Mouse (Mus musculus): Measurements from ENCODE around the gene Teddm1a. TPM values are rescaled to one million over a fixed set of nuclear protein-coding genes. Genes with fewer than 3 reads are reported as not detected.

Gene Teddm1a
- total RNA-seq, 1 experiment from 2014 or later, result not detected

DNA sequence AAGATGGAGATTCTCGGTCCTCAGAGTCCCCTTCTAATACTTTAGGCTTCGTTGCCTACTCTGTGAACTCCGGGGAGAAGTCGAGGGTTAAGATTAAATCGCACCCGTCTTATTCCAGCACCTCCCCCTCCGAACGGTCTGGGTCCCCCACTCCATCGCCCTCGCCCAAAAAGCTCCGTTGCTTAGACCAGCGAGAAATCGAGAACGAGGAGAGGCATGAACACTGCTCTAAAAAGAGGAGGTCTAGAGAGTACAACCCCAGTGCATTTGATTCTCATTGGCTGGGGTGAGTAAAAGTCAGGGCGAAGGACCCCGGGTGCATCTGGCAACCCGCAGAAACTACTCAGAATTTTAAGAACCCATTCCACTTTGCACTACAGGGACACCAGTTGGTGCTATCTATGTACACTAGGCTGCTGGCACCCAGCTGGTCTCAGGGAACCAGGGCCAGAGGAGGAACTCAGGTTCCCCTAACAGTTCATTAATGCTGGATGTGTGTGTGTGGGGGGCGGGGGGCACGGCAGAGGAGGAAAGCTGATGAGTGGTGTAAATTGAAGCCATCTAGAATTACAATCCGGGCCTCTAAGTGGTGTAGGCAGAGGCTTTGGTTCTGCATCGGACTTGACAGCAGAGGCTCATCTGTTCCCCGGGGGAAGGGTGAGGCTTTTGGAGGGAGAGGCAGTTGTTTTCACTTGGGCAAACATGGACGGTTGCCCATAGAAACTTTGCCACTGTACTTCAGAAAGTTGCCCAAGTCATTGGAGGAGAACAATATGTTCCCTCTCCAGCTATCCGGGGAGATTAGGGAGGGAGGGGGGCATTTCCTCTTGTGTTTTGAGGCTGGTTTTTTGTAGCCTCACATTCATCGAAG lies 9.6 kb downstream of the Teddm1a start:
- ATAC-seq (replicated peaks; ENCODE audit: insufficient number of reproducible peaks, low FRiP score, low TSS enrichment, poor library complexity, severe bottlenecking), result no peak

DNA sequence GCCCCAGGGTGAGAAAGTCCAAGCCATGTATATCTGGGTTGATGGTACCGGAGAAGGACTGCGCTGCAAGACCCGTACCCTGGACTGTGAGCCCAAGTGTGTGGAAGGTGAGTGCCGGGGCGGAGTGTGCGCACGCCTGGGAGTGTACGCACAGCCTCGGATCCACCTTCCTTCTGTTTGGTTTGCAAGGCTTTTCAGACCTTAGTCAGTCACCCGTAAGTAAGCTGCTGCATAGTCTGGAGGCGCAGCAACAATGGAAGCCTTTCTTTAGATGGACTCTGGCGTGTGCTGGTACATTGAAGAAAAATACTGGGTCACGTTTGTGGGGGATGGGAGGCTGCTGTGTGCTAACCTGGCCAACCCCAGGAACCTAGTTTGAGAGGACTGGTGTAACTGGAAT lies 11.5 kb downstream of the Teddm1a start:
- ATAC-seq (replicated peaks; ENCODE audit: insufficient number of reproducible peaks, low FRiP score, low TSS enrichment, poor library complexity, severe bottlenecking), result no peak

DNA sequence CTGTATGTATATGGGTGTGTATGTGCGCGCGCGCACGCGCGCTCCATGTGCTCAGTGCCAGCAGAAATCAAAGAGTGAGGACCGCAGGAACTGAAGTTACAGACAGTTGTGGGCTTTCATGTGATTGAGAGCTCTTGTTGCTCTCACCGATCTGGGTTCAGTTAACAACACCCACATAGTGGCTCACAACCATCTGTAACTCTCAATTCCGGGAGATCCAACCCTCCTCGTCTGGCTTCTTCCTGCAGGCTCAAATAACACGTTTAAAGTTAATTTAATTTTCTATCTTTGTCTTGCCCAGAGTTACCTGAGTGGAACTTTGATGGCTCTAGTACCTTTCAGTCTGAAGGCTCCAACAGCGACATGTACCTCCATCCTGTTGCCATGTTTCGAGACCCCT lies 12.7 kb downstream of the Teddm1a start:
- no peak for ATAC-seq (replicated peaks; ENCODE audit: insufficient number of reproducible peaks, low FRiP score, low TSS enrichment, poor library complexity, severe bottlenecking)

DNA sequence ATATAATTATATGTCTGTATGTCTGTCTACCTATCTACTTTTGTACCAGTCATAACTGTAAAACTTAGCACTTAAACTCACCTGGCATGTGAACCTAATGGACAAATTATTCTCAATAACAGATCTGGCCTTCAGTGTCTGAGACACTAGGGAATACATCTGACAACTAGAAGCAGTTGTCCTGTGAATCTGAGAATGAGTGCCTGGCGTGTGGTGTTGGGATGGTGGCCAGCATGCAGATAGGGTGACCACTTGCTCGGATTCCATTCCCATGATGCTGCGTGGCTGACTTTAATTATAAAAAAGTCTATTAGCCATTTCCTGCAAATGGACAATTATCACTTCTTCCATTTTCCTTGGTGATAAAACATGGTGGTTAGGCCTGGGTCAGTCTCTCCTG lies 14.3 kb downstream of the Teddm1a start:
- no peak for ATAC-seq (replicated peaks; ENCODE audit: insufficient number of reproducible peaks, low FRiP score, low TSS enrichment, poor library complexity, severe bottlenecking)

DNA sequence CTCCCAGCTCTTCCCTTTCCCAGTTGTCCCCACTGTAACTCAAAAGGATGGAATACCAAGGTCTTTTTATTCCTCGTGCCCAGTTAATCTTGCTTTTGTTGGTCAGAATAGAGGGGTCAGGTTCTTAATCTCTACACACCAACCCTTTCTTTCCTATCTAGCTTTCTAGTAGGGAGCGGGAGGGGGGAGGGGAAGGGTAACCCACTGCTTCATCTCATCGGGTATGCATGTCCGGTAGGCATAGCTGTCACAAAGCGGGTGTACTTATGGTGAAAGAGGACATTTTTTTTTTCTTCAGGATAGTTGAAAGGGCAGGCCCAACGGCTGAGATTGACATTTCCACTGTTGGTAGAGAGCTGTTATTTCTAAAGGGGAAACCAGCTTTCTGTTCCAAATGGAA lies 16.7 kb downstream of the Teddm1a start:
- ATAC-seq (replicated peaks; ENCODE audit: insufficient number of reproducible peaks, low FRiP score, low TSS enrichment, poor library complexity, severe bottlenecking), result no peak

DNA sequence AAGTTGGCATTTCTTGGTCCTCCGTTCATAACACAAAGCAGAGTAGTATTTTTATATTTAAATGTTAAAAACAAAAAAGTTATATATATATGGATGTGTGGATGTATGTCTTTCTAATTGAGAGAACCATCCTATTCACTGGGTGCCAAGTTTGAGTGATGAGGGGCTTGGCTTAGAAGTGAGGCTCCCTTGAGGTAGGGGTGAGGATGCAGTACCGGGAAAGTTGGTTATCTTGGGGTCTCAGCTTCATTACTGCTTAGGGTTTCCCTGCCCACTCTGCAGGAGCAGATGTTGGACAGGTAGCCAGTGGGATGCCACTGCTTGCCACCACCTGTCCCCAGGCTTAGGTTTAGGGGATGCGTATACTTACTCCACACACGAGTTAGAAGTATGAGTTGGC lies 17.2 kb downstream of the Teddm1a start:
- ATAC-seq (replicated peaks; ENCODE audit: insufficient number of reproducible peaks, low FRiP score, low TSS enrichment, poor library complexity, severe bottlenecking), result no peak

DNA sequence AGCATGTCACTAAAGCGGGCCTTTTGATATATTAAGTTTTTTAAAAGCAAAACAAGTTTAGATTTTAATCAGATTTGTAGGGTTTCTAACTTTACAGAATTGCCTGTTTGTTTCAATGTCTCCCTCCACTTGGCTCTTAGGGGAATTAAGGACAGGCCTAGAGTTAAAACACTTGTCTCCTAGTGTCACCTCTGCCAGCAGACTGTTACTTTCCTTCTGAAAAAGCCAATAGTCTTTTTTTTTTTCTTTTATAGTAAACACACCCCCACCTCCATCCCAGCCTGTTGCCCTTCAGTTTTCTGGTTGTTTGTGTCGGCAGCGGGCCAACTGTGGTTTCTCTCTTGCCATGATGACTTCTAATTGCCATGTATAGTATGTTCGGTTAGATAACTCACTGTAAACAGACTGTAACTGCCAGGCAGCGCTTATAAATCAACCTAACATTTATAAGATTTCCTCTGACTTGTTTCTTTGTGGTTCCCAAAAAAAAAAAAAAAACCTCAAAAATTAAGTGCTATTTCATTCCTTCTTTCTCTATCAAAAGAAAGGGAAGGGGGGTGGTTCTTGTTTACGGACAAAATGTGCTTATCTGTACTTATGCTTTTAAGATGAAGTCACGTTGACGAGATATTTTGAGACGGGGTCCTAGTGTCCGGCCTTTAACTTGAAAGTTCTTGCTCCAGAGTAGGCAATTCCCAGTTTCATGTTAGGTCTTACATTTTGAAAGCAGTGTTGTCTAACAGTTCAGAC lies 17.8 kb downstream of the Teddm1a start:
- ATAC-seq (replicated peaks; ENCODE audit: insufficient number of reproducible peaks, low FRiP score, low TSS enrichment, poor library complexity, severe bottlenecking), result no peak

DNA sequence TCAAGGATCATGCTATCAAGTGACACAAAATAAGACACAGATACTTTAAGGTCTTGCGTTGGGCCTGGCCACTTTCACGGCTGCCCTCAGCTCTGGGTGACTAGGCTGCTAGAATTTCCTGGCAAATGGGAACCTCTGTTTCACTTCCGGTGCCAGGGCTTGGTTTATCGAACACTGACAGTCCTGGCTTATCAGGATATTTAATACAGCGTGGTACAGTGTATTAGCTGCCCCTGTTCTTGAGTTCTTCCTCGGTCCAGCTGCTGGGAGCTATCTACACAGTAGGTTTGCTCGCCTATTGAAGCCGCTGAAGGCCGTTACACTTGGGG lies 18.4 kb downstream of the Teddm1a start:
- ATAC-seq (replicated peaks; ENCODE audit: insufficient number of reproducible peaks, low FRiP score, low TSS enrichment, poor library complexity, severe bottlenecking), result no peak

DNA sequence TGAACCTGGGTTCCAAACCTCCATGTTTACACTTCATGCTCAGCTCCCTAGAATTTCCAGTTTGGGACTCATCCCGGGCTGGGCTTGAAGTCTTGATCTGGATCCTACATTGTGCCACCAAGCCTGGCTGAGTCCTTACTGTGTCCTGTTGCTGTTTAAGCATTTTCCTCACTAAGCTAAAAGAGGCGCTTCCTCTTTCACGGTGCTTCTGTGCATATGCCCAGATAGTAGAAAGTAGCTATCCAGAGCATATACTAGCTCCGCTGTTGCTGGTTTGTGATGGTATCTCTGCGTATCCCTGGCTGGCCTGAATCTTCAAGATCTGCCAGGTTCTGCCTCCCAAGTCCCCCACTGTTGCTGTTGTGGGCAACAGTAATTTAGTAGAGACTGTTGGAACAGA lies 18.9 kb downstream of the Teddm1a start:
- ATAC-seq (replicated peaks; ENCODE audit: insufficient number of reproducible peaks, low FRiP score, low TSS enrichment, poor library complexity, severe bottlenecking), result no peak

DNA sequence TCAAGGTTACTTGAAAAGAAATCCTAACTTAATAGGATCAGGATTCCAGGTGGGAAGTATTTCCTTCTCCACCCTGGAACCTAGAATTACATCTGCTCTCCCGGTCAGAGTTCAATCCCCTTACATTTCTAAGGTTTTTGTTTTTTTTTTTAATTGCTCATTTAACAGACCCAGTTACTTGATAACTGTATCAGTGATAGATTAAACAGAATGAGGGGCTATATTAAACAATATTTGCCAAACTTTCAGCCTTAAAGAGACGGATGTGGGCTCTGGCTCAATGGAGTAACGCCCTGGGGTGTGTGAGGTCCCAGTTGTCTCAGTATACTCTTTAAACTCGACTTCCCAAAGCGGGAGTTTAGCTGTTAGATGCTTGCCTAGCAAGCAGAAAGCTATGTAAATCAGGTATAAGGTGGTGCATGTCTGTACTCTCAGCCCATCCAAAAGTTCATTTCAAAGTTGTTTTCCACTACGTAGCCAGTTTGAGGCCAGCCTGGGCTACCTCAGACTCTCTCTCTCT lies 19.8 kb downstream of the Teddm1a start:
- ATAC-seq (replicated peaks; ENCODE audit: insufficient number of reproducible peaks, low FRiP score, low TSS enrichment, poor library complexity, severe bottlenecking), result no peak

DNA sequence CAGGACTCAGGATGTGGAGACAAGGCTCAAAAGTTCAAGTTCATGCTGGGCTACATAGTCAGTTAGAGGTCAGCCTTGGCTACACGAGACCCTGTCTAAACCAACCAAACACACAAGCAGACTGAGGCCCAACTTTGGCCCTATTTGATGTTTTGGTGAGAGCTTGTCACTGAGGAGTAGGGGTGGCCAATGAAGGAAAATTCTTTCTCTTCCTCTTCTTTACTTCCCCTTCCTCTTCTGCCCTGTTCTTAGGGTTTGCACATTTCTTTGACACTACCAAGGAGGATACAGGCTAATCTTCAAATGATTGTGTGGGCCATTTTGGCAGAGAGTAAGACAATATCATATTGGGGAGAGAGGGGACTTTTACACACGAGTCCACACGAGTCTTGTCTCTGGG lies 22.3 kb downstream of the Teddm1a start:
- peak; percentile 88 for ATAC-seq (replicated peaks; ENCODE audit: insufficient number of reproducible peaks, low FRiP score, low TSS enrichment, poor library complexity, severe bottlenecking)

DNA sequence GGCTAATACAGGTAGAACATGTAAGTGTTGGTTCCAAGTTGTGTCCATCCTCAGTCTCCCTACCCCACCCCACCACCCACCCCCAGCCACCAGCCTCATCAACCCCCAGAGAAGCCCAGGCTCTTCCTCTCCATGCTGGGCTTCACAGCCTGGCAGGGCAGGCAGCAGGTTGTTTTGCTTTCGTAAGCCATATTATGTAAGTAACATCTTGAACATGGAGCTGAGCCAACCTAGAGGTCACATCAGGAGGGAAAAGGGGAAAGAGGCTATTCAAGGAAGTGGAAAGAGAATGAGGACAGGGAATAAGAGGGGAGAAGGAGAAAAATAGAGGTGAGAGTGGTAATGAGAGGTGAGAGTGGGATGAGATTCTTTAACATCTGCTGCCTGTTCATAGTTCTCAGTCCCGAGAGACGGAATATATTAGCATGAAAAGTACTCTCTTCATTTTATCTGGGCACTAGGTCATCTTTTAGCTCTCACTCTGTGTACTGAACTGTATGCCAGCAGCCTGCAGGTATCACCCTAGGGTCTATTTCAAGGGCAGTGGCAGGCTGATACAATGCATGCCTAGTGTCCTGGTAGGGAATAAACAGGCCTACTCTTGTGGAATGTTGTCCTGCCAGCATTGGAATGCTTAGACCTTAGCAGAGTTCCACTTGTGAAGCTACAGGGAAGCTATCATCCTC lies 27.1 kb downstream of the Teddm1a start:
- ATAC-seq (replicated peaks; ENCODE audit: insufficient number of reproducible peaks, low FRiP score, low TSS enrichment, poor library complexity, severe bottlenecking), result no peak

DNA sequence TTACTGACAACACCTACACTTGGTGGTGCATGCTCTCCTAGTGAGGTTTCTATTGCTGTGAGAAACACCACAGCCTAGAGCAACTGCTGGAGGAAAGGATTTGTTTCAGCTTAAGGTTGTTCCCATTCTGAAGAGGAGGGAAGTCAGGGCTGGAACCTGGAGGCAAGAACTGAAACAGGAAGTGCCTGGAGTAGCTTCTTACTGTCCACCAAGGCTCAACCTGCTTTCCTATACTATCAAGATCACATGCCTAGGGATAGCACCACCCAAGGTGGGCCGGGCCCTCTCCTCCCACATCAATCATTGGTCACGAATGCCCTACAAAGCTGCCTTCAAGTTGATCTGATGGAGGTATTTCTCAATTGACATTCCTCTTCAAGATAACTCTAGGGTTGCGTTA lies 30.1 kb downstream of the Teddm1a start:
- ATAC-seq (replicated peaks; ENCODE audit: insufficient number of reproducible peaks, low FRiP score, low TSS enrichment, poor library complexity, severe bottlenecking), result 0 out of 2 replicates have a peak, but pooled peaks have one; percentile 22

DNA sequence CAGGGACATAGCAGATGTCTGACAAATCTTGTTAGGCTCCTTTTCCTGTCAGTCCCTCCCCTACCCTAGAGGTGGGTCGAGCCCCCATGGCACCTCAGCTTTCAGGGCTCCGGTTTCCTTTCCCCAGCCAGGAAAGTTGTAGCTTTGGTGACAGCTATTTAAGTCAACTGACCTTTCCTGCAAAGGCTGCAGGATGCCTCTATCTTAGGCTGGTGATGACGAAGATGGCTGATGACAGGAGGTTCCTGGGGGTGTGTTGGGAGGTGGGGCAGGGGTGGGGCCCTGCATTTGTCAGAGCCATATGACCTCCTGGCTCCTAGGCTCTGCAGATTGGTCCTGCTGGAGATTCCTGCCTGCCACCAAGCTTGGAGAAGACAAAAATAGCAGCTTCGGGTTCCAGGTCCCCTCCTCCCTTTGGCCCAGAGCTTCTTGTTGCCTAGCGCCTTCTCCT lies 31.1 kb downstream of the Teddm1a start:
- no peak for ATAC-seq (replicated peaks; ENCODE audit: insufficient number of reproducible peaks, low FRiP score, low TSS enrichment, poor library complexity, severe bottlenecking)

DNA sequence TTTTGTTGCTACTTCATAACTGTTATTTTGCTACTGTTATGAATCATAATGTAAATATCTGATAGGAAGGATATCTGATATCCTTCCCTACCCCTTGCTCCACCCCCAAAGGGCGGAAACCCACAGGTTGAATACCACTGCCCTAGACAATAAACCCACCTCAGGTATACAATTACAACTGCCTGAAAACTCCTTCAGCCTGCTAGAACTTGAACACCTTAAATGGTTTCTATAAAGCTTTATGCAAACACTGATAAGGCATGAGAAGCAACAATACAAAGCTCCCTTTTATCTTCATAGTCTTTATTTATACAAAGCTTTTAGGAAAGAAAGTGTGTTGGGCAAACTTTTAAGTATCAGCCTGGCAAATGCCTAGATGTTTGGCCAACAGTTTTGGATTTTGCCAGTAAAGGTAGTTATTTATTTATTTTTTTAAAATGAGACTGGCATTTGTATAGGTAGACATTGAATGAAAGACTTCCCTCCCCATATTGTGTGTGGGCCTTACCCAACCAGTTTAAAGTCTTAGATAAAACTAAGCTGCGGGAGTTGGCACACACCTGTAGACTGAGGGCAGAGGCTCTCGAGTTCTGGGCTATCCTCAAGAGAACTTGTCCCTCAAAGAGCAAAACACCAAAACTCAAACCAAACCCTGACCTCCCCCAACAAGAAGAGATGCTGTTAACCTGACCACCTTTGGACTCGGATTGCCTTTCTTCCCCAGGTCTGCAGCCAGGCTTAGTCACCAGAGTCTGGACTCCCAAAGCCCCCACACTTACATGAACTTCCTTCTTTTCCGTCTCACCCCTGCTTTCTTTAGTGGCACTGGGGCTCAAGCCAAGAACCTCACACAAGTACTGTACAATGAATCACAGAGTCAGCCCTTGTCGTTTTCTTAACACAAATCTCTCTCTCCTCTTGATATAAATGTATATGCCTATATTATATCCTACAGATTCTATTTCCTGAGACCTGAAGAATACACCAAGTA lies 33.1 kb downstream of the Teddm1a start:
- no peak for ATAC-seq (replicated peaks; ENCODE audit: insufficient number of reproducible peaks, low FRiP score, low TSS enrichment, poor library complexity, severe bottlenecking)

DNA sequence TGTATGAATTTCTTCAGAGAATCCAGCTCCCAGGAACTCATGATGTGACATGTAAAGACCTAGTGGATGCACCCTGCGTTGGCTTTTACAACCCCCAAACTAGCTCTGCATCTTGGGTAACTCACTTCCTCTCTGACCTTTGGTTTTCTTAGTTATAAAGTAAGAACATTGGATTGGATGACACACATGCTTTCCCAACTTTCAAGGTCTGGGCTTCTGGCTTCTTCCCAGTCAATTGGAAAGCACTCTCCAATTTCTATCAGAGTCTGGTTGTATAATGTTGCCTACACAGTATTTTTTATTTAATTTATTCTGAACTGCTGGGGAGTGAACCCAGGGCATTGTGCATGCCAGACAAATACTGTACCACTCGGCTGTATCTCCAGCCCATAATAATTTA lies 38.9 kb downstream of the Teddm1a start:
- no peak for ATAC-seq (replicated peaks; ENCODE audit: insufficient number of reproducible peaks, low FRiP score, low TSS enrichment, poor library complexity, severe bottlenecking)

DNA sequence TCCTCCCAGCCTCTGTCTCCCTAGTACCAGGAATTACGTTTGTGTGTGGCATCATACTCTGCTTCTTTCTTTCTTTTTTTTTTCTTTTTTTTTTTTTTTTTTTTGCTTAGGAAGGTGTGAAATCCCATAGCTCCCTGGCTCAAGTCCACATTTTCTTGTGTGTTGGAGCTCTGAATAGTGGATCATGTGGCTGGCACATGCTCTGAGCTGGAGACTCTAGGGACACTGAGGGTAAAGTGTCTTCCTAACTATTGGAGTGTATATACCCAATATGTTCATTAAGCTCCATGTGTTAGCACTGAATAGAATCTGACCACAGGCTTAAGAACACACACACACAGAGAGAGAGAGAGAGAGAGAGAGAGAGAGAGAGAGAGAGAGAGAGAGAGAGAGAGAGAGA lies 42.2 kb downstream of the Teddm1a start:
- ATAC-seq (replicated peaks; ENCODE audit: insufficient number of reproducible peaks, low FRiP score, low TSS enrichment, poor library complexity, severe bottlenecking), result no peak

DNA sequence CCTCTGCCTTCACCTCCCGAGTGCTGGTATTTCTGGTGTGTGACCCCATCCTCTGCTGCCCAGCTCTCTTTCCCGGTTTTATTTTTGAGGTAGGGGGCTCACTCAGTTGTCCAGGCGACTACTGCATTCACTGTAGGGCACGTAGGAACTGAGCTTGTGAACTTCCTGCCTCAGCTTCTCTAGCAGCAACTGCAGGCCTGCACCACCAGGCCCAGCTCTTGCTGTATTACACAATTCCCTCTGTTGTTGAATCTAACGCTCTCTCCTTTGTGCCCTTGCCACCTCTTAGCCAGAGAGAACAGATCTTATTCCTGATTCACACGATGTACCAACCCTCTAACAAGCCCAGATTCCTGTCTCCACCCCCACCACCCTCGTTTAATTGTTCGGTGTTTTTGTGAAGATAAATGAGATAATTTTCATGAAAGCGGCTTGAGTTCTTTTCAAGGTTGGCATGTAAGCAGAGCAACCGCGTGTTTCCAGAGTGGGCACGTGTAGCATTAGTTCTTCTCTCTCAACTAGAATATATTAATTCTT lies 44.4 kb downstream of the Teddm1a start:
- ATAC-seq (replicated peaks; ENCODE audit: insufficient number of reproducible peaks, low FRiP score, low TSS enrichment, poor library complexity, severe bottlenecking), result no peak
